Mouse (Mus musculus): ENCODE measurements around the gene Rpl13. TPM values are rescaled to one million over a fixed set of nuclear protein-coding genes. Genes with fewer than 3 reads are reported as not detected.

Gene Rpl13
- polyA plus RNA-seq (2015; fragmentation: Nextera tagmentation; extraction: Ambion mirVana): 629 and 772 TPM in 2 replicates

DNA sequence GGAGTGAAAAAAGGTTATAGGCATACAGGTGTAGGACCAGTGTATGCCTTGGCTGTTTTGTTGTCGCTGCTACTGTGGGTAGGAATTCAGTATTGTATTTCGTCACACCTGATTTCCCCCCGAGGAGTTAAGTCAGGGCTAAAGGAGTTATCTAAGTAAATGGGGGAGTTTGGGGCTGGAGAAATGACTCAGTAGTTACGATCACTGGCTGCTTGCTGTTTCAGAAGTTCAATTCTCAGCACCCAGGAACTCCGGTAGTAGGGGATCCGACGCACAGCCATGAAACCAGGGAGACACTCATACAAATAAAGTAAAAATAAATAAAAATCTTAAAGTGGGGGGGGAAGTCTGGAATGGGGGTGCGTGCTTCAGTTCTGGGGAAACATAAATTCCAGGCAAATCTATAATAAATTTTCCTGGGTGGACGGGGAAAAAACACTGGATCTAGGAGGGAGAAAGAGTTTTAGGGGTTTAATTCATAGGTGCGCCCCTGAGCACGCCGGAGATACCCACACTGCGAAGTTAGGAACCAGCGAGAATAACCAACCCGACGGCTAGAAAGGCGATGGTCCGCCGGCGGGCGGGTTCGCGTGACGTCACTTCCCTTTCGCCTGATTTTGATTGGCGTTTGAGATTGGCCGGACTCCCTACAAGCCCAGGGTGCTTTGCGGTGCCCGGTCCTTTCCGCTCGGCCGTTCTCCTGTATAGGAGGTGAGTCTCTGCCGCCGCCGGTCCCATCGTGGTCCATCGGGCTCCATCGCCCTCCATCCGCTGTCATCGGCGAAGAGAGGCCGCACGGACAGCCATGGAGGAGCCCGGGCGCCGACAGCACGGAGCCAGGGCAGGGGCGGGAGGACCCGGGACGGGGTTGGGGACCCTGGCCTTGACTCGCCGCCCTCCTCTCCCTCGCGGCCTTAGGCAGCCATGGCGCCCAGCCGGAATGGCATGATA lies at the start of gene Rpl13:
Rpl13 (plus strand) TSS at position 616 of the 951 bp plus-strand sequence.
- peak within 1 kb of the TSS; percentile 98 for H3K9ac ChIP-seq
- peak within 1 kb of the TSS; percentile 94 for H3K27ac ChIP-seq (replicated peaks)
- H3K4me1 ChIP-seq (replicated peaks): peaks cover 22% of the 10 kb centered on the region
- no peaks in the 10 kb centered on the region for H3K27me3 ChIP-seq
- WGBS: 1% methylated on average over 56 of the region's 56 CpGs
- H3K4me3 ChIP-seq: peak within 1 kb of the TSS; percentile 81
- H3K9me3 ChIP-seq: no peaks in the 10 kb centered on the region
- H3K36me3 ChIP-seq: peaks cover 42% of the 10 kb centered on the region
- H3K4me2 ChIP-seq: peak within 1 kb of the TSS; percentile 95
- ATAC-seq (ENCODE audit: low read depth): peak; percentile 95

- Histone ChIP-seq H3K4me3 (no peak within 1 kb of the TSS), H3K36me3 (no peaks in the 10 kb centered on the region), H3K9ac (peak within 1 kb of the TSS; percentile 90; the same call in 1 of the 2 replicates), H3K27ac (replicated peaks) (0 out of 2 replicates have a peak within 1 kb of the TSS, but pooled peaks have one; percentile 93), H3K27me3 (no peaks in the 10 kb centered on the region), H3K9me3 (no peaks in the 10 kb centered on the region), H3K4me2 (no peak within 1 kb of the TSS), H3K4me1 (replicated peaks) (peaks cover 33% of the 10 kb centered on the region)
- no peak for ATAC-seq (ENCODE audit: low read depth)
- WGBS: 78% methylated on average over 7 of the region's 7 CpGs
Observed at GRCm38 (mm10) chr8:123062721-123063120, 39.4 kb upstream of the Rpl13 start, which contains the start of gene Spg7. Spg7 (plus strand) TSS chr8:123062942.

- peak overlapping the region; percentile 90; the same call in 1 of the 2 replicates for H3K9ac ChIP-seq
- 0 out of 2 replicates have a peak, but pooled peaks cover 6% of the 10 kb centered on the region for H3K36me3 ChIP-seq
- peak overlapping the region; percentile 77; the same call in 1 of the 2 replicates for H3K4me3 ChIP-seq
- H3K4me2 ChIP-seq: peak overlapping the region; percentile 69
- no peaks in the 10 kb centered on the region for H3K27me3 ChIP-seq
- H3K9me3 ChIP-seq: no peaks in the 10 kb centered on the region
- WGBS: 53% methylated on average over 4 of the region's 4 CpGs
- peak overlapping the region; percentile 93 for H3K27ac ChIP-seq (replicated peaks)
- H3K4me1 ChIP-seq (replicated peaks): peaks cover 33% of the 10 kb centered on the region
- 0 out of 2 replicates have a peak, but pooled peaks have one; percentile 4 for ATAC-seq (ENCODE audit: low read depth)
Observed at GRCm38 (mm10) chr8:123064072-123064471, 38.1 kb upstream of the Rpl13 start.

- no peaks in the 10 kb centered on the region for H3K9me3 ChIP-seq
- 0 out of 2 replicates have a peak, but pooled peaks cover 6% of the 10 kb centered on the region for H3K36me3 ChIP-seq
- peak; percentile 41; the same call in 1 of the 2 replicates for ATAC-seq (ENCODE audit: low read depth)
- peak overlapping the region; percentile 69 for H3K4me2 ChIP-seq
- 3% methylated on average over 14 of the region's 14 CpGs for WGBS
- H3K27ac ChIP-seq (replicated peaks): peak overlapping the region; percentile 93
- no peaks in the 10 kb centered on the region for H3K27me3 ChIP-seq
- peak overlapping the region; percentile 77 for H3K4me3 ChIP-seq
- H3K4me1 ChIP-seq (replicated peaks): peaks cover 33% of the 10 kb centered on the region
- H3K9ac ChIP-seq: peak overlapping the region; percentile 90
Observed at GRCm38 (mm10) chr8:123064809-123065213, 37.3 kb upstream of the Rpl13 start.

- ATAC-seq (ENCODE audit: low read depth): peak; percentile 98
- peaks cover 10% of the 10 kb centered on the region for H3K36me3 ChIP-seq
- H3K4me3 ChIP-seq: peak overlapping the region; percentile 77
- peak overlapping the region; percentile 90 for H3K9ac ChIP-seq
- H3K4me1 ChIP-seq (replicated peaks): peaks cover 33% of the 10 kb centered on the region
- no peaks in the 10 kb centered on the region for H3K27me3 ChIP-seq
- H3K27ac ChIP-seq (replicated peaks): peak overlapping the region; percentile 93
- no peaks in the 10 kb centered on the region for H3K9me3 ChIP-seq
- H3K4me2 ChIP-seq: peak overlapping the region; percentile 69
- WGBS: under 1% methylated on average over 84 of the region's 84 CpGs
Observed at GRCm38 (mm10) chr8:123065214-123066100, 36.7 kb upstream of the Rpl13 start.

- Histone ChIP-seq H3K36me3 (peaks cover 15% of the 10 kb centered on the region), H3K9ac (peak overlapping the region; percentile 90), H3K4me1 (replicated peaks) (peaks cover 33% of the 10 kb centered on the region), H3K4me3 (peak overlapping the region; percentile 77), H3K4me2 (peak overlapping the region; percentile 69), H3K9me3 (no peaks in the 10 kb centered on the region), H3K27ac (replicated peaks) (peak overlapping the region; percentile 93), H3K27me3 (no peaks in the 10 kb centered on the region)
- ATAC-seq (ENCODE audit: low read depth): no peak
- 40% methylated on average over 7 of the region's 7 CpGs for WGBS
Observed at GRCm38 (mm10) chr8:123066101-123066683, 36.0 kb upstream of the Rpl13 start.

DNA sequence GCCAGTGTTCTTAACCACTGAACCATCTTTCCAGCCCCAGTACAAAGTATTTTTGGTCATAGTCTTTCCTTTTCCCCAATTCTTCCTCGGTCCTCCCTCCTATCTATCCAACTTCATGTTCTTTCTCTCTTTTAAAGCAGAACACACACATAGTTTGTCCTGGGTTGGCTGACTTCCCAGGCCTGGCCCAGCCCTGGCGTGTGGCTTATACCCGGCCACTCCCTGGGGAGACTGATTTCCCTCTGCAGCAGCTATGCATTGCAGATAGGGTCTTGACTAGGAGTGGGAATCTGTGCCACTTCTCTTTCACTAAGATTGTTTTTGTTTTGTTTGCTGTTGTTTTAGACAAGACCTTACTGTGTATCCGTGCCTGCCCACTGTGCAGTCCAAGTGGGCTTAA lies 31.0 kb upstream of the Rpl13 start:
- no peak overlapping the region for H3K27ac ChIP-seq (replicated peaks)
- no peaks in the 10 kb centered on the region for H3K27me3 ChIP-seq
- 78% methylated on average over 4 of the region's 4 CpGs for WGBS
- ATAC-seq (ENCODE audit: low read depth): no peak
- H3K4me2 ChIP-seq: no peak overlapping the region
- H3K9ac ChIP-seq: no peak overlapping the region
- H3K36me3 ChIP-seq: peaks cover 65% of the 10 kb centered on the region
- peaks cover 15% of the 10 kb centered on the region for H3K4me1 ChIP-seq (replicated peaks)
- no peaks in the 10 kb centered on the region for H3K9me3 ChIP-seq
- H3K4me3 ChIP-seq: no peak overlapping the region

DNA sequence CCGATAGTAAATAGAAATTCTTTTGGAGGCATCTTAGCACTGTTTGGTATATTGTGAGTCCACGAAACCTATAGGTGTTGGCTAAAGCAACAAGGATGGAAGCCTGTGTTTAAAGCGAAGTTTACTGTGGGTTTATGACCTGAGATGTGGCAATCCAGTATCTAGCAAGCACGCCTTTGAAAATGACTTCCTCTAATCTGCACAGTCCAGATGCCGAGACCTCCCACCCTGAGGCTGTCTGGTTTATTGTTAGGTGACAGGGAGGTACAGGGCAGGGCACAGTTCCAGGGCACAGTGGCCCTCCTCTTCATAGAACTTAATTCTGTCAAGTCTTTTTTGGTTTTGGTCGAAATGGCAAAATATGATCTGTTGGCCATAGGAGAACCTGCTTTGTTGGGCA lies 24.9 kb upstream of the Rpl13 start:
- Histone ChIP-seq H3K27ac (replicated peaks) (no peak overlapping the region), H3K4me3 (no peak overlapping the region), H3K9me3 (no peaks in the 10 kb centered on the region), H3K4me2 (no peak overlapping the region), H3K27me3 (no peaks in the 10 kb centered on the region), H3K4me1 (replicated peaks) (no peaks in the 10 kb centered on the region), H3K9ac (no peak overlapping the region), H3K36me3 (peaks cover 98% of the 10 kb centered on the region)
- WGBS: 92% methylated on average over 6 of the region's 6 CpGs
- ATAC-seq (ENCODE audit: low read depth): no peak

DNA sequence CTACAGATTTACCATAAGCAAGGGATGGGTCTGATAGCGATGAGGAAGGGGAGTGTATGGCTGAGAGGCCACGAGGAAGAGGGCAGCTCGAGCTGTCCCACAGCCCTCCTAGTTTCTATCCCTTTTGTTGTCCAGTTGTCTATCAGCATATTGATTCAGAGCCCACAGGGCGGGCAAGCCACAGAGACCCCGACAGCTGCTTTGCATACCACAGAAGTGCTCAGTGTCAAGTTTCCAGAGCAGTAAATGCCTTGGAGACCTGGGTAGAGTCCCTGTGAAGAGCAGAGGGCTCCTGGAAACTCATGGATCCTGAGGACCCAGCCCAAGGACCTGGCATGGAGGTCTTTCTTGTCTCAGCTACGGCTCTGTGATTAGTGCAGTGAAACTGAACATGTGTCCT lies 19.2 kb upstream of the Rpl13 start:
- Histone ChIP-seq H3K36me3 (peaks cover 98% of the 10 kb centered on the region), H3K27ac (replicated peaks) (no peak overlapping the region), H3K4me1 (replicated peaks) (no peaks in the 10 kb centered on the region), H3K9me3 (no peaks in the 10 kb centered on the region), H3K27me3 (no peaks in the 10 kb centered on the region), H3K4me3 (no peak overlapping the region), H3K9ac (no peak overlapping the region), H3K4me2 (no peak overlapping the region)
- 85% methylated on average over 6 of the region's 6 CpGs for WGBS
- ATAC-seq (ENCODE audit: low read depth): no peak

GRCm38 (mm10) chr8:123083610-123084009 lies 18.5 kb upstream of the Rpl13 start:
- H3K9ac ChIP-seq: no peak overlapping the region
- H3K9me3 ChIP-seq: no peaks in the 10 kb centered on the region
- ATAC-seq (ENCODE audit: low read depth): no peak
- H3K27ac ChIP-seq (replicated peaks): no peak overlapping the region
- no peaks in the 10 kb centered on the region for H3K27me3 ChIP-seq
- H3K4me1 ChIP-seq (replicated peaks): no peaks in the 10 kb centered on the region
- 87% methylated on average over 12 of the region's 12 CpGs for WGBS
- peaks cover 99% of the 10 kb centered on the region for H3K36me3 ChIP-seq
- H3K4me2 ChIP-seq: no peak overlapping the region
- H3K4me3 ChIP-seq: no peak overlapping the region

GRCm38 (mm10) chr8:123087289-123087688 lies 14.9 kb upstream of the Rpl13 start:
- Histone ChIP-seq H3K4me1 (replicated peaks) (no peaks in the 10 kb centered on the region), H3K9ac (0 out of 2 replicates have a peak overlapping the region, but pooled peaks have one; percentile 26), H3K4me2 (no peak overlapping the region), H3K27ac (replicated peaks) (no peak overlapping the region), H3K4me3 (no peak overlapping the region), H3K36me3 (peaks cover 100% of the 10 kb centered on the region), H3K27me3 (no peaks in the 10 kb centered on the region), H3K9me3 (no peaks in the 10 kb centered on the region)
- WGBS: 88% methylated on average over 9 of the region's 9 CpGs
- no peak for ATAC-seq (ENCODE audit: low read depth)
